Mouse (Mus musculus) naive thymus-derived CD4-positive, alpha-beta T cell, adult 2 months (primary cell): ENCODE results near the gene Lmod1.
"Not testable (repeated sequence)": the region's sequence is repeated elsewhere in the genome, so short reads cannot be mapped to it uniquely, and the experiment has no call there.

Experiments used
- DNase-seq: peaks from one replicate; pipeline ENCODE4 v3.0.0-alpha.2; 2011; ENCODE audit warnings: low read depth

The Lmod1 gene

GRCm38 (mm10) chr1:135362115-135362514 lies 37.5 kb downstream of the Lmod1 start:
- no peak for DNase-seq

- no peak for DNase-seq
Observed at GRCm38 (mm10) chr1:135363446-135363845, 38.8 kb downstream of the Lmod1 start.

DNA sequence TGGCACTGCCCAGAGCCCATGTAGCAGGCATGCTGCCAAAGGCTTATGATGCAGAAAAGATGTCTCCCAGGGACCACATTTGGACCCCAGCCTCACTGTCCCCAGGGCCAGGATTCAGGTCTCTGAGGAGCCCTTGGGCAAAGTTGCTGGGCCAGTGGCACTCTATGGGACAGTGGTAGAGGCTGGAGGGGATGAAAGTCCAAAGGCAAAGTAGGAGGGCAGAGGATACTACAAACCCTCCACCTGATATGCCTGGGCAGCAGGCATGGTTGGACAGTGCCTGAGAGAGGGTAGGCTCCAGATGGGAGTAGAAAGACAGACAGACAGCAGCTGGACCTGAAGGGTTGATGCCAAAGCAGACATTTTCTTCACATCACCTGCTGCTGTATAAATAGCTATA lies 41.8 kb downstream of the Lmod1 start:
- DNase-seq = no peak

- no peak for DNase-seq
Observed at GRCm38 (mm10) chr1:135367005-135367404, 42.4 kb downstream of the Lmod1 start.

GRCm38 (mm10) chr1:135367595-135367994 lies 43.0 kb downstream of the Lmod1 start:
- no peak for DNase-seq

GRCm38 (mm10) chr1:135368245-135368644 lies 43.6 kb downstream of the Lmod1 start:
- DNase-seq = peak; percentile 62

GRCm38 (mm10) chr1:135368982-135369381 lies 44.4 kb downstream of the Lmod1 start:
- no peak for DNase-seq

DNA sequence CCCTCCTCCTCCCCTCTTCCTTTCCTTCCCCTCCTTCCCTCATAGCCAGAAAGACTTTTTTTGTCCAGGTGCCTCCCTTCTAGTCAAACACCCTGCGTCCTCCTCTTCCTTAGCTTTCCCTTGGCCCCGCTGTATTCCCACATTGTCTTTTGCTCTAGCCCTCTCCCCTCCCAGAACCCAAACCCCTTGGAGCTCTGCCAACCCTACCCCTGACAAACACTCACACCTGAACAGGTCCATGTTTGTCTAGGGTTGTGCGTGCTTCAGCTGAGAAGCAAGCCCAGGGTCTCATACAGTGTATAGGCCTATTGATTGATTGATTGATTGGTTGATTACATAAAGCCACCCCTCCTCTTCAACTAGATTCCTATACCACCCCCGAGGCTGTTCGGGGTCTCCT lies 44.8 kb downstream of the Lmod1 start:
- no peak for DNase-seq

DNA sequence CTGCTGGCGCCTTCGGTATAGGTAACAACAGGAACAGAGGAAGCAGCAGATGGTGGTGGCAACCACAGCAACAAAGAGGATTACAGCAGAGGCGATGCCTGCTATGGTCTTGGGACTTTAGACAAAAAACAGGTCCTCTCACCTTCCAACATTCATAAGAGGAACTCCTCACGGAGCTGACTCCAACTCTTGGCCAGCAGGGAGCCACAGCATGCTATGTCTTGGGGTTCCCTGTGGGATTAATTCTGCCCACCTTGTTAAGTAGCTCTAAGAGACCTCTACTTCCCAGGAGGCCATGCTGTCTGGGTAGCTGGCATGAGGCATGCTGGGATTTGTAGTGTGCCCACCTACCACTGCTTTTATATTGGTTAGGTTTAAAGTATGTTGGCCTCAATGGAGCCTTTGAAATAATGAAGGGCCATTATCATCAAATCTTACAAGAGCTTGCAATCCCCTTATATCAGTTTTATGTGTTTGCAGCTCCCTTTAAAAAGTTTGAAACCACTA lies 48.6 kb downstream of the Lmod1 start:
- no peak for DNase-seq

DNA sequence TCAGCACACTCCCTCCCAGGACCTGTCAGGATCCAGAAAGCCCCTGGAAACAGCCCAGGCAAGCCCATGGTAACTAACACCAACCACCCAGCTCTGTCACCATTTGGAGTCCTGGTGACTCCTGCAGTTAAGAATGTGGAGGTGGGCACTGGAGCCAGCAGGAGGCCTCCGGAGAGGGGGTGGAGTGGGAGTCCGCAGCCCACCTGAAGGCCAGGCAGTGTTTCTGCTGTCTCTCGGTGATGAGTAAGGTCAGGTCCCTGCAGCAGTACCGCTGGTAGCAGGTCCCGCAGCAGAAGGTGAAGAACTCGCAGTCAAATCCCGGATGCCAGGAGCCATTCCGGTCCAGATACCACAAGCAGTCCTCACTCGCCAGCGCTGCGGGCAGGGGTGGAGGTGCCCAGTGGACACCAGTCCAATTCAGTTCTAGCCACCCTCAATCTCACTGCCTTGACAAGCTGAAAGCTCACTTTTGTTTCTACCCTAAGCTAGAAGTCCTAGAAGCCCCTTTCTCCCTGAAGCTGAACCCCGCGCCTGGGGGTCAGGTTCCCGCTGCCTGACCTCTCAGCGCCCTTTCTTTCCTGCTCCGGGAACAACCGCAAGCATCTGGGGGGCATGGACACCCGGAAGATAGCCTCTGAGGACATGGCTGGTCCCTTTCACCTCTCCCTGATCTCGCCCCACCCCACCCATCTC lies 49.7 kb downstream of the Lmod1 start:
- DNase-seq = no peak

GRCm38 (mm10) chr1:135374868-135375581 lies 50.4 kb downstream of the Lmod1 start, which contains the start of gene Shisa4:
TSS of gene Shisa4 (minus strand) at chr1:135375237.
- no peak for DNase-seq

- no peak for DNase-seq
Observed at GRCm38 (mm10) chr1:135378576-135378975, 54.0 kb downstream of the Lmod1 start.

DNA sequence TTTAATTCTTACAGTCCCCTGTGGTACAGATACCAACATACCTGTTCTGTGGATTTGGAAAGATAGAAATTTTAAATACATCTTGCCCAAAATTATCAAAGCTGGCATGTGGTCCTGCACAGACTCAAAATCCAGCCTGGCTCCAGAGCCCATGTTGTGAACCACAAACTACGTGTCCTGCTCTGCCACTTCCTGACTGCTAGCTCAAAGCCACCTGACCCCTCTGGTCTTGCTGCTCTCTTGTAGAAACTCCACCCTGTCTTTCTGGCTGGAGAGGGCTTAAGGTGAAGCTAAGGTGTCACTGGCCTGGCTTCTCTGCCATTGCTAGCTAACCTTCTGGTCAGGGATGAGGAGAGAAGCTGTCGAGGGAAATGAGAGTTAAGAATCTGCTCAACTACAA lies 54.4 kb downstream of the Lmod1 start:
- DNase-seq = no peak

DNA sequence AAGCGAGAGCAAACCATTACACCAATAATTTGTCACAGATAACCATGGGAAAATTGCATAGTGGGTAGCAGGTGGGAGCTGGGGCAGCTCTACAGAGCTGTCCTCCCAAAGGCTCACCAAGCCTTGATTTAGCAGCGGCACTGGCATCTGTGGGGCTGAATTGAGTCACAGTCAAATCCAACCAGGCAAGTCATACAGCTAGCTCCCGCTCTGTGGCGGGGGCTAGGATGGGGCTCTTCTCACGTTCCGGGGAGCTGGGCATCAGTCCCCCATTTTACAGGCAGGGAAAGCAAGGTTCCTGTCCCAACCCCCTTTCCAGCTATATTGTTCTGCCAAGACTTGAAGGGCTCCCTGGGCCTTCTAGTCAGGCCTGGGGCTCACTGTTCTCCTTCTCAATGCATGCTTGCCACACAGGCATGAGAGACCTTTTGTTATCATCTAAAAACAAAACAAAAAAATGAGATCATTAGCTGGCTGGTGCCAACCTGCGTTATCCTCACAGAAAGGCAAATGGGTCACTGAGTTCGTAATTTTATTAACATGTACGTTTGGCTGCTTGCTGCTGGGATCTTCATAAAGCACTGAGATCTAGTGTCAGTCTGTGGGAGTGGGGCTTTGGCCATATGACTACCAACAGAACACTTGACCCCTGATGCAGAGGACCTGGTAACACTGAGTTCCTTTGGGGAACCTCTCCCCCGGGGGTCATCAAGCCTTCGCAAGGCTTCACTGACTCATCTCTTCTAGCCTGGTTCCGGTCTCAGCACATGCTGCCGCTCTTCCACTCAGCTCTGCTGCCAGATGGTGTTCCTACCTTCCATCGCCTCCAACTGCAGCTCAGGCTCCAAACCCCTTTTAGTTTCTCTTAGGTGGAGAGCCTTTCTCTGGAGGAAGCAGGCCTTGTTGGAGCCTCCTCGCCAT lies 55.7 kb downstream of the Lmod1 start:
- no peak for DNase-seq

GRCm38 (mm10) chr1:135381560-135381959 lies 57.0 kb downstream of the Lmod1 start:
- DNase-seq = not testable (repeated sequence)

GRCm38 (mm10) chr1:135384171-135384570 lies 59.6 kb downstream of the Lmod1 start:
- DNase-seq = no peak

DNA sequence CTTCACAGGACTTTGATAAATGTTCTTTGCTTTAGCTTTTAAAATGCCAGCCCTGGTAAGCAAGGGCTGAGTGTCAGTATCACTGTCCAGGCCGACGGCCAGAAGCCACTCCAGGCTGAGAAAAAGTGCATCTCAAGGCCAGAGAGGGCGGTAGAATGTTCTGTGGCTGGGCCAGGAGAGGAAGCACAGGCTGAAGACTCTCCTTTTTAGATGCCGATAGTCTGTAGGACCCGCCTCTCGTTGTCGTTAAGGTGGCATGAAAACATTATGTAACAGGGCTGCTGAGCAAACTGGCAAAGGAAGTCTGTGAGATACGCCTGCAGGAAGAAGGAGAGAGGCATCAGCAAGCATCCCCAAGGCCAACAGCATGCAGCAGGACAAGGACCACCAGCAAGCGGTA lies 60.6 kb downstream of the Lmod1 start:
- DNase-seq = no peak

GRCm38 (mm10) chr1:135399466-135399865 lies 74.9 kb downstream of the Lmod1 start:
- DNase-seq = no peak

DNA sequence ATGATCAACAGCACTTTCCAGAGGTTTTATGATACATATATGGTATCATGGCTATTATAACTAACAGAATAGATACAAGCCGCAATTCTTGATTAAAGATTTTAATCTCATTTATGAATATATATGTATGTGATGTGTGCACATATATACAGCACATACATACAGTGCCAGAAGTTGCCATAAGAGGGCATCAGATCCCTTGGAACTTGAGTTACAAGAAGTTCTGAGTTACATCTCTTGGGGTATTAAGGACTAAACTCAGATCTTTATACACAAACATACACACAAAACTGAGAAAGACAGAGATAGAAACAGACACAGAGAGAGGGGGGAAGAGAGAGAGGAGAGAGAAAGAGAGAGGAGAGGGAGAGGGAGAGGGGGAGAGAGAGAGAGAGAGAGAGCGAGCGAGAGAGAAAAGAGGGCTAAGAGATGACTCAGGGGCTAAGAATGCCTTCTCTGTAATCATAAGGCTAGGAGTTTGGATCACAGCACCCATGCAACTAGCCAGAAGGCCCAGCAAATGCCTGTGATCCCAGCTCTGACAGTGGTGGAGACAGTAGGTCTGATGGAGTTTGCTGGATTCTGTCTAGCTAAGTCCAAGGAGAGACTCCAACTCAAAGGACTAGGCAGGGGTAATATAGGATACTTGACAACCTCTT lies 77.0 kb downstream of the Lmod1 start:
- DNase-seq = no peak

- DNase-seq = no peak
Observed at GRCm38 (mm10) chr1:135405356-135405755, 80.7 kb downstream of the Lmod1 start.

- no peak for DNase-seq
Observed at GRCm38 (mm10) chr1:135408973-135409372, 84.4 kb downstream of the Lmod1 start.

DNA sequence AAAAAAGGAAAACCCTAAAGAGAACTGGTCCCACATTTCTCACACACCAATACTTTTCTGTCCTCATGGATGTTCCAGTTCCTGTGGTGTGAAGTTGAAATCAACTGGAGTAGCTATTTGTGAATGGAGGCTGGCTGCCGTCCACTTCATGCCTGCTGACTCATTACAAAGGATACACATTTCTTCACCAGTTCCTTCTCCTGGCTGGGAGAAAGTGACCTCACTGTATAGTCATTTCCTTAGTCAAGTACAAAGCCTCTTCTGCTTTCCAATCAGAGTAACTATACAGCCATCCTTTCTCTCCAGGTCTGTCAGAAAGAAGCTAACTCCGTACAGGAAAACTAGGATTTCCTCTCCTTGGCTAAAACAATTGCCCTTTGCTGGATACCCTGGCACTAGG lies 86.4 kb downstream of the Lmod1 start:
- no peak for DNase-seq
